Mouse (Mus musculus) urinary bladder, adult 2 months (tissue): Measurements from ENCODE around the gene Card14. TPM values are rescaled to one million over a fixed set of nuclear protein-coding genes. Genes with fewer than 3 reads are reported as not detected.

ENCODE experiments used
- DNase-seq: peaks from one replicate; pipeline ENCODE4 v3.0.0; 2022; ENCODE audit warnings: low spot score
- polyA plus RNA-seq: library from polyadenylated mRNA; depleted of rRNA; stranded (reverse); fragments of >200 nt; gene quantifications from 2 replicates; pipeline ENCODE4 v1.2.3, GENCODE M21; 2012; rRNA removed

The Card14 gene
- polyA plus RNA-seq, 1 experiment, result 5.0 TPM

DNA sequence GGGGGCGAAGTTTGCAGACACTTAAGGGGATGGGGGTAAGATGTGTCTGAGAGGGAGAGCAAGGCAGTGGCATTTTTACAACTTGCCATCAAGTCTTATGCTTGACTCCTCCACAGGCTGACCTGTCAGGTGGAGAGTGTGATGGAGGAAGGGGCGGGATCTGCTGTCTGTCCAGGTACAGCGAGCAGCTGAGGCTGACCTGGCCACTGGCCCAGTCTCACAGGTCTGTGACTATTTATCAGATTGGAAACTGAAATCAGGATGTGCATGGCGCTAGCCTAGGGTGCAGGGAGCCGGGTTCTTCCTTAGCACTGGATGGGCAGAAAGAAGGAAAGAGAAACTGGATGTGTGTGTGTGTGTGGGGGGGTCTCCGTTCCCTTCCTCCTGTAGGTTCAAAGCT lies 86.6 kb downstream of the Card14 start:
- no peak for DNase-seq

Other genes starting within 250 kb of the Card14 start
- gene Cbx4, start 221.5 kb upstream of the Card14 start, polyA plus RNA-seq, result 32.2 and 36.0 TPM in 2 replicates
- 15.8 and 20.8 TPM in 2 replicates for gene Tbc1d16, start 79.3 kb upstream of the Card14 start, polyA plus RNA-seq
- gene Ccdc40, start 79.2 kb upstream of the Card14 start, polyA plus RNA-seq, result 0.66 and 0.77 TPM in 2 replicates
- 95.0 and 113 TPM in 2 replicates for gene Gaa, start 39.9 kb upstream of the Card14 start, polyA plus RNA-seq
- 106 and 121 TPM in 2 replicates for gene Eif4a3, start 7.7 kb upstream of the Card14 start, polyA plus RNA-seq
- 8.2 and 11.6 TPM in 2 replicates for gene Sgsh, start 47.8 kb downstream of the Card14 start, polyA plus RNA-seq
- gene Slc26a11, start 47.8 kb downstream of the Card14 start, polyA plus RNA-seq, result 10.0 and 11.7 TPM in 2 replicates
- gene Rnf213, start 85.3 kb downstream of the Card14 start, polyA plus RNA-seq, result 42.4 and 42.5 TPM in 2 replicates
- 15.7 and 17.7 TPM in 2 replicates for gene Endov, start 183.6 kb downstream of the Card14 start, polyA plus RNA-seq
- 1.8 and 2.3 TPM in 2 replicates for gene Nptx1, start 240.0 kb downstream of the Card14 start, polyA plus RNA-seq